12 mouse cellular contexts compared by ENCODE assay signal in the genomic region with DNA sequence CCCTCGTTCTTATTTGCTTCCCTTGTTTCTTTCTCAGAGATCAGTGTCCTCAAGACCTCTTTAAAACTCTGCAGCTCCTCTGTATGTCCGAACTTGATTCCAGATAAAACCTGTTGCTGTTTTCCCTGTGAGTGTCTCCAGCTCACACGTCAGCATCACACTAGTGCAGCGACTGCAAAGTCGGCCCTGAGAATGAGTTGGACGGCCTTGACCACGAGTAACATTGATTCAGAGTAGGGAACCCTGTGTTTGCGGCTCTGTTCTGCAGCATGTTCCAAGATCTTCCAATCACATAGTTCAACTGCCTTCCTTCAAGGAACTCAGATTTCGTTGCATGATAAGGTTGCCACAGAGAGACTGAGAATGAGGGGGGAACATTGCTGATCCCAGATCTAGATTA.
"Had no signal": no experiment of that assay in that cellular context is flagged by ENCODE, and none has a peak within 500 bp of the region (broad histone marks: within the 10 kb centered on the region; RNA-seq: fewer than 3 reads in every experiment).

No protein-coding gene starts in this region.

- DNase-seq: kidney, adult 18-20 months; kidney, postnatal 25 days; liver; lung, adult 18-20 months; lung, postnatal 10 days; lung, postnatal 36 days; retina, postnatal 1 day; right cerebral cortex, postnatal 25 days; spleen, adult 18-20 months; thymus, adult 2 months; thymus, postnatal 14 days; thymus, postnatal 4 days had no signal
